Mouse (Mus musculus) embryo, embryonic 9.5 days (tissue): ENCODE measurements around the gene Bicdl1.
A peak's percentile ranks its signal among the peaks of the same experiment; 100 is the strongest.

Source experiments
- DNase-seq: peaks from one replicate; pipeline ENCODE4 v3.0.0-alpha.2; 2017; ENCODE audit errors: extremely low spot score

The Bicdl1 gene

DNA sequence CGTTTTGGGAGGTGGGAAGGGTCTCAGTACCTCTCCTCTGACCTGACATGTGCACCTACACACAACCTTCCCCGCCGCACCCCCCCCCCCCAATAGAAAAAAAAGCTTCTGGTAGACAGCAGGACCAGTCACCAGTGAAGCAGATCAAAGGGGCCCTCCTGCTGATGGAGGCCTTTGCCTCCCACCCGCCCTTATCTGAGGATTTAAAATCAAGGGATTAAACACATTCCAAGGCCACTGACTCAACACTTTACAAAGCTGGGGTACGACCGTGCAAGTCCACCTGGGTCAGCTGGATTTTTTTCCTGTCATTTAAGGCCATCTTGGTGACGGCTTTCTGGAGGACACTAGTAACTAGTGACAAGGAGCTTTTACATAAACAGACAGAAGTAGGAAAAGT is 63.5 kb downstream of the Bicdl1 start:
- DNase-seq, result no peak

DNA sequence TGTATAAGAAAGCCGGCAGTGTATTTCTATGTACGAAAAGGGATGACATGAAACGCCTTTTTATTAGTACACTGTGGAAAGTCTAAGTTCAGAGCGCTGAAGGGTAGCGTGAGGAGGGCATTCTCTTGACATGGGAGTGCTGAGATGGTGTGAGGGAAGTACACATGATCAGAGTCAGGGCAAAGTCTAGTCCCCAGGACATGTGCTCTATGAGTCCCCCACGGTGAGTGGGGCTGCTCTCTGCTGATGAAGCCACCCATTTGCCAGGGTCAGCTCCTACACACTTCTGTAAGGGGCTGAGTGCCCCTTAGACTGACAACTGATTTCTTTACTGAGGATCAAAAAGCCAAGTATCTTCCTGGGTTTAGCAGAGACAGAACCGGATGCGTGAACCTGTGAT is 64.2 kb downstream of the Bicdl1 start:
- DNase-seq, result no peak

DNA sequence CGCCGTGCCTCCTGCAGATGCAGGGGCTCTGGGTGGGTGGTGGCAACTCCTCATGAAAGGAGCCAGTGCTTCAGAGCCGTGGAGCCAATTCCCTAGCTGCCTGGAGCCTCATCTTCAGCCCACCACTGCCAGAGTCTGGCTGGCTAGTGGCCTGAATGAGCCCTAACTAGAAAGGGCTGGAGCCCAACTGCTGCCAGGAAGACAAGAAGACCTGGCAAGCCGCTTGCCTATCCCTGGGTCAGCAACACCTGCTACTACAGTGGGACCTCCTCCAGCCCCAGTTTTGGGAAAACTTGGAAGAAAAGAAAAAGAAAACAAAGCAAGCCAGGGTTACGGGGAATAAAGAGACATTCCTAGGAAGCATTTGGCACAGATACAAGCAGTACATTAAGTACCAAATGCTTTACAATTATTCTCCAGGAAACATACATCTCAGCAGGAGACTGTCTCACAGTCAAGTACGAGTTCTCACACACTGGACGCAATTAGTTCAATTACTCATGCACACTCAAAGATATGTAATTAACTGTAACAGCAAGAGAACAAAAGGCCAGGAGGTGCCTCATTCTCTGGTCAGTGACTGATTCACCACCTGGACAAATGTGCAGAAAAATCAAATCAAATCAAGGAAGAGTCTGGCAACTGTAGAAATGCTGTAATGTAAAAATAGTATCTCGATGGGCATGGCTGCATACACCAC is 64.9 kb downstream of the Bicdl1 start:
- DNase-seq, result no peak

DNA sequence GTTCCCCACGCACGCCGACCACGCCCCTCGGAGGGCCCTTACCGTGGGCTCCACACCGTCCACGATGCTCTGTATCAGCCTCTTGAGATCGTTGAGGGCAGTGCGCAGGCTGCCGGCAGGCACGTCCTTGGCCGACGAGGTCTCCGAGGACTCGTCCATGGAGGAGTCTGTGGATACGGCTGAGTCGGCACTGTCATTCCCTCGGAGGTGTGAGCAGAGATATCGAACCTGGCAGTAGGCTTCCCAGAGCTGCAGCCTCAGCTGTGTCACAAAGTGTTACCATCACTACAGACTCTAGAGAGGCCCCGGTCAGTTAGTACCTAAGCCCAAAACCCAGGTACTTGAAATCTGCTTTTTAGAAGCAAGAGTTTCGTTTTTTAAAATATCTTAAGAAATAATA is 68.8 kb downstream of the Bicdl1 start:
- no peak for DNase-seq

DNA sequence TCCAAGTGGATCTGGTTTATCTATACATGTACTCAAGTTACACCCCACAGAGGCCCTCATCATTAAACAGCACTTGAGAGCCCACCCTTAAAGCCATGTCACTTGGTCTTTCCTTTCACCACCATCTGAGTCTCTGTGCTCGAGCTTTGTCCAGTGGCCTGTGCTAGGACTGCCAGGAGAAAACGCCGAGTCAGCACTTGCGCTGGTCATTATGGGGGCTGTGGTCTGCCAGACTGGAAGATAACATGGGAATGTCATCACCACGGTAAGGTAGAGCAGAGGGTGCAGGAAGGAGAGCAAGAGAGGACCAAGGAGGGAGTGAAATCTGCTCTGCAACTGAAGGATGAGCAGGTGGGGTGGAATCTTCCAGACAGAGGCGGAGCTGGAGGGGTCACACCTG is 73.1 kb downstream of the Bicdl1 start:
- no peak for DNase-seq

DNA sequence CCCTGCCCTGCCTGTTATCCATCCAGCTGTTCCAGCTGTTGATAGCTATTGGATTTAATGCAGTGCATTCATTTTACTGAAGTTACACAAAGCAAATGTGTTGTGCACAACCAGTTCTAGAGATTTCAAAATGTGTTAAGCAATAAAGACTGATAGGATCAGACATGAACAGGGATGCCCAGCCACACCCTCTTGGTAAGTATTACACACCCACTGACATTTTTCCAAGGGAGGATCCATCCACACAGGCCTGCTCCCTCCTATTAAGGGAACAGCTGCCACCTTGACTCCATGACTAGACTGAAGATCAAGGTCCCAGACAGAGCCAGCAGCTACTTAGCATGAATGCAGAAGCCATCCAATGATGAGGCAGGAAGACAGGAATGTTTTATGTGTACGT is 74.2 kb downstream of the Bicdl1 start:
- DNase-seq, result no peak

DNA sequence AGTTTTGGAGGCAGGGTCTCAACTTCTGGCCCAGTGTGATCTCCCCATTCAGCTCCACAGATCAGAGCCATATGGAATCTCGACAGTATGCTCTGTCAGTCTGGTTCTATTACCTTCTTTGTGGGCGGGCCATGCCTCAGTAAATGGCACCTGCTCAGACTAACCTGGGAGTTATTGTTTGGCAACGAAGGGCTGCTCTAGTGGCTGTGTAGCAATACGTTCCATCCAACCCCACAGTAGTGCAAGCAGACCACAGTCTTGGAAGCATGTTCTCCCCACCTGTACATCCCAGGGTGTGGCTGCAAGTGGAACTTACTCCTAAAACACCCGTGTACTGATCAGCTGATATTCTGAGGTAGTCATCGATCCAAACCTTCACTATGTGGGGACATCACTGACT is 74.7 kb downstream of the Bicdl1 start:
- no peak for DNase-seq

DNA sequence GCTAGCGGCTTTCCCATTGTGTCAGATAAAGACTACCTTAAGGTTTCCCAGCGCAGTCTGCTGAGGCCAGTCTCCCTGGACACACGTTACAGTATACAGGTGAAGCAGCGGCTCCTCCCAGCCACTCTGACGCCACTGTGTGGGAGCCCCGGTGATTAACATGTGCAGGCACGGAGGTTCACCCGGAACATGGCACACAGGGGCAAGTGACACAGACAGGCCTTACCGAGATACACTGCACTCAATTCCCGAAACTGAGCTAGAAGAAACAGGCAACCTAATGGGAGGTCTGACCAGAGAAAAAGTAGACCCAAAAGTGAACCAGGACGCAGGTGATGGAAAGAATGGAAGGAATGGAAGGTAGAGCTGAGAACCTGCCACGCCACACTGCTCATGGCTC is 77.6 kb downstream of the Bicdl1 start:
- DNase-seq, result no peak

DNA sequence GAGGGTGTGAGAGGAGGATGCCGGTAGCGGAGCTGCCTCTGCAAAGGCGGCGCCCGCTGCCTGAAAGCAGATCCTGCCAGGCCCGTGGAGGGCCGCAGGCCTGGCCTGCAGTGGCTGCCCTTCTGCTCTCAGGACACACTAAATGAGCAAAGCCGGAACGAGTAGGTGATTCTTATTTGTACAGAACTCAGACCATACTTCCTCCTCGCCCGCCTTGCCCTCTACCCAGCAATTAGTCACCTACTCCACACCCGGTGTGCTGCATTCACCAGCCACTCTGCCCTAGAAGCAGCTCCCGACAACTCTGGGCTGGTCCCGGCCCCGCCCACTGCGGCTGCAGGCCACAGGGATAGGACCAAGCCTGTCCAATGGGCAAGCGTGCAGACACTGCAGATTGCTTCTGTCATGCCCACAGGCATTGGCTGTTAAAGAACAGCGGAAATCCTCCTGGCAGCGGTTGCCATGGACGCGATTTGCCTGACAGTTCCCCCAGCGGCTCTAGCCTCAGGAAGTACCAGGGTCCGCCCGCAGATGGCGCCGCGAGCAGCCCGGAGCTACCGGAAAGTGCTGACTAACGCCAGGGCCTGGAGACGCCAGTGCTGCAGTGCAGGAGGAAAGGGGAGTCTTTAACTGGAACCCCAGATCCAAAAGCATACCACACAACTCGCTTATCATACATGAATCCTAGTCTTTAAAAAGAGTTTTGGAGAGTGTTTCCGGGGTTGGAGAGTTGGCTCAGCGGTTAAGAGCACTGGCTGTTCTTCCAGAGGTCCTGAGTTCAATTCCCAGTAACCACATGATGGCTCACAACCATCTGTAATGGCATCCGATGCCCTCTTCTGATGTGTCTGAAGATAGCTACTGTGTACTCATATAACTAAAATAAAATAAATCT is 78.5 kb downstream of the Bicdl1 start:
- DNase-seq, result peak; percentile 100

DNA sequence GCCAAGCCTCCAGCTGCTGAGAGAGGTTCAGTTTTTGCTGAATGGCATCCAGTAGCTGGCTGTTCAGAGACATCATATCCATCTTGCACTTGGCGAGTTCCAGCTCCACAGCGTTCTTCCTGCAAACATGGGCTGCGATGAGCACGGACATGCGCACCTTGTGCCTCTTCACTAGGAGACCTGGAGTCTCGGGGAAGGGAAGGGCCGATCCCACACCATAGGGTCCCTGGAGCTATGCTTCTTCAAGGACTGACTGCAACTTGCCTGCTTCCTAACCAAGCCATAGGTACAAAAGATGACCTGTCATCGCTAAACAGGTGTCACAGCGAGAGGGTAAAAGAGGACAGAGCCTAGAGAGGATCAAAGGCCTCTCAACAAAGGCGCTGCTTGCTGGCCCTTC is 79.6 kb downstream of the Bicdl1 start:
- no peak for DNase-seq

DNA sequence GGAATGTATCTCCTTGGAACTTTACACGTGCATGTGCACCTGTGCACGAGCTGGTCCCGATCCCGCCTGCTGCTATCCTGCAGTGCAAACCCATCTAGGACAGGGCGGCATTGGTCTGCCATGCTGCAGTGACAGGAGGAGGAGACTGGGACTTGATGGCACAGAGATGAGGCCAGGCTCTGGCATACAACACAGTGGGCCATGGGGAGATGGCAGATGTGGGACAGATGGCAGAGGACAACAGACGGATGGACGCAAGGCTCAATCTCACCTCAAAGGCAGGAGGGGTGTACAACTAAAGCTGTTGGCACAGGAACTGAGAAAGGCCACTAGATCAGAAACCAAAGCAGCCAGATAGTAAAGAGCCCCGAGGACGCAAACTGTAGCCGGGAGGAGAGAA is 80.5 kb downstream of the Bicdl1 start:
- DNase-seq, result no peak

DNA sequence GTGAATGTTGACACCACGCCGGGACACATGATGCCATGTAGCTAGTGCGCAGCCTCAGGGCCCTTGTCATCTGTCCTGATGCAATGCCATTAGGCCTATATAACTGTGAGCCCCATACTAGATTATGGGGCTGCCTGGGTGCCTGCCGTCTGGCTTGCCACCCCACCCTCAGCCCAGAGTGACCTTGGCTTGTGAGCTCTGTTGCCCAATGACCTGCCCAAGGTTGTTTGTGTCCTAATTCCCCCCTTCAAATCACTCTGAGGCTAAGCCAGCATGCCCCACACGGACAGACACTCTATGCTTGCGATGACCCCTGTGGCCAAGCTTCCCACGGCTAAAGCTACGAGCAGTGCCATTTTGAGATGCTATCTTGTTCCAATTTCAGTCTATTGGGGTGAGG is 81.7 kb downstream of the Bicdl1 start:
- DNase-seq, result no peak

DNA sequence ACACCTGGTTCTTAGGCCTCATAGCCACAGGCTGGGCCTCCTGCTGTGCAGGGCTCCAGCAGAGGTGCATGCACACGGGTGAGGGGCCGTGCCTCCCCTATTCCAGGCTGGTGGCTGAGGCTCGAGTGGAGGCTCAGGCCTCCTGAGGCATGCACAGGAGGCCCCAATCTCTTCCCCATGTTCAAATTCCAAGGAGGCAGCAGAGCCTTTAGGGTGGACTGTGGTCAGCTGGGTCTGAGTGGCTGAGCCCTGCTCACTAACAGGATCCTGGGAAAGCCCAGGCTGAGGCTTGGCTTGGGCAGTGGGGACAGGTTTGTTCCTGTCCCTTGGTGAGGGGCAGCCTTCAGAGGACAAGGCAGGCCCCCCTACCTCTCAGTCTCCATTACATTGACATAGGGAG is 82.5 kb downstream of the Bicdl1 start:
- DNase-seq, result no peak

DNA sequence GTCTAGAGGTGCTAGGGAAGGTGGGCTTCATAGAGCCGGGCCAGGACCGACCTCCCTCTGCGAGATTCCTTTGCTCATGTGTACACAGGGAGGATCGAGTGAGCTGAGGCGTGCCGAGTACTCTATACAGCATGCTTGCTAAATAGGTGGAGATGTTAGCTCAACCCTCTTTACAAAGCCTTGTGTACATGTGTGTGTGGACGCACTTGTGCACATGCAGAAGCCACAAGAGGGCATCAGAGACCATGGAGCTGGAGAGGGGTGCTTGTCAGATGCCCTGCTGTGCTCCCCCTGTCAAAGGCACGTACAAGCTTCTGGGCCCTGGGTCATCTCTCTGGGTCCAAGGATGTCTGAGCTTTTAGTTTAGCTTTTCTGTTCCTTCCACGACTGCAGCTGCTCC is 87.2 kb downstream of the Bicdl1 start:
- DNase-seq, result no peak

DNA sequence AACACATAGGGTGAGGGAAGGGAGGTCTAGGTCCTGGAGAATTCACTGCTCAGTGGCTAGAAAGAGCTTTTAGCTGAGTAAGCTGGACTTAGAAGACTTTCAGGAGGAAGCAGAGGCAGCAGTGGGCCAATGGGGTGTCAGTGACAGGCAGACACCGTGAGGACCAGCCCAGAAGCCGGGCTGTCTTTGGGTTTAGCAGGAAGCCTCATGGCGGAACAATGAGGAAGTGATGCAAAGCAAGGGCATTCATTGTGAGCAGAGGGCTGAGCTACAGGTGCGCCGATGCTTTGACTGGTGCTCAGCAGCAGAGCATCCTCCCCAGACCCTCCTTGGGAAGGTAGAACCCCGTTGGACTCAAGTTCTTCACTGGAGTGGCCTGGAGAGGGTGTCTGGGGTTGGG is 95.9 kb downstream of the Bicdl1 start:
- no peak for DNase-seq

DNA sequence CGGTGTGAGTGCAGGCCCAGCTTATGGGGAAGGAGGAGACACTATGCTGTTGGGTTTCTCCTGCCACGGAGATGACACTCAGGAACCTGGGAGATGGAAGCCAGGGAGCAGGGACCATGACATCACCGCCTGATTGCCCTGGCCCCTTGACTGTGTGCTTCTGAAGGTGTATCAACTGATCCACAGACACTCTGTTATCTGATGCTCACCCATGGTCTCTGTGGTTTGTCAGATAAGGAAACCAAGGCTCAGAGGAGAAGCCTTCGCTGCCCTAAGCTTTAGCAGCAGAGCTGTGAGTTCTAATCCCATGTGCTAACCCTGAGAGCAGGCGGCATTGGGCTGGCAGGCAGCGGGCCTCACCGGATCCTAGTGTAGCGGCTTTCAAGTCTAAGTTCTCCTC is 97.4 kb downstream of the Bicdl1 start:
- no peak for DNase-seq

DNA sequence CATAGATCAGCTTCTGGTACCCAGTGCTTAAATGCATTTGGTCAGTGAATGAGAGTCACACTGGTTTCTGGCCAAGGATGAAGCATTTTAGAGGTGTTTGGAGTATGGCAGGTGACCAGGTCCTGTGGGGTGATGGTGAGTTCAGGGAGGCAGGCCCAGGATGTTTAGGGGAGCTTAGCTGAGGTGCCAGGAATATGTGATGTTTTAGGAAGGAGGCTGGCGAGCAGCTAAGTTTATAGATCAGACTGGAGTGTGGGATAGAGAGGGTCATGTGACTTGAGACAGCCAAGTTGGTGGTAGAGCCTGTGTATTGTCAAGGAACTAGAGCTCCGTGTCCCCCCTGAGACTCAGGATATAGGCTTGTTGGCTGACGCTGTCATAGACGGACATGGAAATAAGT is 98.4 kb downstream of the Bicdl1 start:
- DNase-seq, result no peak

DNA sequence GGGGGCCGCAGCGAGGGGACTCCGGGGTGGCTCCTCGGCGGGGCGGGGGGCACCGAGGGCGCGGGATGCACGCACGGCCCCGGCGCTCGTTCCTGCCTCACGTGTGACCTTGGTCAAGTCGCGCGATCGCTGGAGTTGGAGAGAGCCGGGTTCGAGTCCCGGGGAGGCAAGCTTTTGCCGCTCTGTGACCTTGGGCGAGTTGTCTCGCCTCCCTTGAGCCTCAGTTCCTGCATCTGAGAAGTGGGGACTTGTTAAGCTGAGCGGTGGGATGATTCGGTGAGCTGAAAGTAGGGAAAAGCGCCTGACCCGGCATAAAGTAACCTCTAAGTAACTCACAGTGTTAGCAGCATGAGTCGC is 99.1 kb downstream of the Bicdl1 start:
- DNase-seq, result peak; percentile 38

DNA sequence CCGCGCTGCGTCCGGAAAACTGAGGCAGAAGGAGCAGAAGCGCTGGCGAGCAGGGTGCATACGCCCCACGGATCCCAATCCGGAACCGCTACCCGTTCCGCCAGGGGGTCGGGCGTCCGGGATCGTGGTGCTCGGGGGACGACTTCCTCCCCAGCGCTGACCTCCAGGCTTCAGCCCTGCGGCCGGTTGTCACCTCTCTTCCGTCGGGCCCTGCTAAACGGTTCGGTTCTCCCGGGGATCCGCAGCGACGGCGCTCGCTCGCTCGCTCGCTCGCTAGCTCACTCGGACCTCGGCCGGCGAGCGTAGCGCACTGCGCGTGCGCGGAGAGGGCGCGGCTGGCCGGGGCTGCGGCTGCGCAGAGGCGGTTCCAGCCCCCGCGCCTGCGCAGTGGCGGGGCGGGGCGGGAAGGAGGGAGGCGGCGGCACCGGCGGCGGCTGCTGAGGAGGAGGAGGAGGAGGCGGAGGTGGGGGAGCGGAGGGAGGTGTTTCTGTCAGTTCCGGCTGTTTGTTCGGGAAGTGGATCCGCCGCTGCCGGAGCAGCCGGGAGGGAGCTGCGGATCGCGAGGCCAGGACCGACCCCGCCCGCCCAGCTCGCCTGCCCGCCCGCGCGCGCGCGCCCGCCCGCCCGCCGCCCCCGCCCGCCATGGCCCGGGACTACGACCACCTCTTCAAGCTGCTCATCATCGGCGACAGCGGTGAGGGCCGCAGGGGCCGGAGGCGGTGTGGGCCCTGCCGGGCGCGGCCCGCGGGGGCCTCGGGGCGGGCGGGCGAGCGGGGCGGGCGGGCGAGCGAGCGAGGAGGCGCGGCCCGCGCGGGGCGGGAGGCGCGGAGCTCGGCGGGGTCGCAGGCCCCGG is 99.7 kb downstream of the Bicdl1 start, which contains the start of gene Rab35:
Gene Rab35, plus strand, starts transcription at position 404 of the 853 bp plus-strand sequence.
- peak; percentile 94 for DNase-seq

DNA sequence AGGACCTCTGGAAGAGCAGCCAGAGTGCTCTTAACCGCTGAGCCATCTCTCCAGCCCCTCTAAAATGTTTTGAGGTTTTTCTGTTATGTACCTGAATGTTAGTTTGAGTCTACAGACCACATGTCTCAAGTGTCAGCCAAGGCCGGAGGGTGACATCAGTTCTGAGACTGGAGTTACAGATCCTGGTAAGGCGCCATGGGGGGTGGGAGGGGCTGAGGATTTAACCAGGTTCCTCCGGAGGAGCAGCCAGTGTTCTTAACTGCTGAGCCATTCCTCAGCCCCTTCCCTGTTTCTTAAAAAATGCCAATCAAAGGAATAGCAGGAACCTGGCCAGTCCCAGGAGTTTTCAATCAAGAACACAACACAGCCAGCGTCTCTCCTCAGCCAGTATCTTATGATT is 101.1 kb downstream of the Bicdl1 start:
- no peak for DNase-seq

DNA sequence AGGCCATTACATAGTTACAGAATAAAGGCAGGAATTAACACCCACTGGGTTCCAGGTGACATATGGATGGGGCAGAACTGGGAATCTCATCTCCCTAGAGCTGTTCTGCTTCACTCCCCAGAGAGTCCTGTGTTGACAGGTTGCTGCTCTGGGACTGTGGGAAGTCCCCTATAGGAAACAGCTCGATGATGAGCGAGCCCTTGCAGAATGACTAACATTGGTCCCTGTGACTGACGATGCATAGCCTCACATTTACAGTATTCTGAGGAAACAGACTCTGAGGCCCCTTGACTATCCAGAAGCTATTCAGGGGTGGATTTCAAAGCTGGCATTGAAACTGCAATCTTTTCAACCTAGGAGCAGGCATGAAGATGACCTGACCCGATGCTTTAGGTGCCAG is 101.7 kb downstream of the Bicdl1 start:
- DNase-seq, result no peak

DNA sequence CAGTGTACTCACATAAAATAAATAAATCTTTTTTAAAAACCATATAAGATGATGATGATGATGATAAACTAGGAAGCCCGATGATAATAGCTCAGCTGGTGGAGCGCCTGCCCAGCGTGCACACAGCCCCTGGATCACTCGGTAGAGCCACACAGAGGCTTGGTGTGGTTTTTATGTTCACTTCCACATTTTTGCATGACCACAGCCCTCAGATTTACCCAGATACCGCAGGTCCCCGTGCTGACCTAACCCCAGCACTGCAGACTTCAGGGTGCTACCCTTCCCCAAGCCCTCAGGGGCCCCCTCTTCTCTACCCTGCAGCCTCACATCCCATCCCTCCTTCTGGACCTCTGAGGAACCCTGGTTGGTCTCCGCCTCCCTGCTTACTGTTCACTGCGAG is 103.3 kb downstream of the Bicdl1 start:
- DNase-seq, result no peak
